Mouse (Mus musculus) gastrocnemius, adult 8-10 months (tissue): ENCODE data around the gene Myf5. TPM values are rescaled to one million over a fixed set of nuclear protein-coding genes. Genes with fewer than 3 reads are reported as not detected.

Source experiments
- DNase-seq, 2 experiments: peaks; one replicate each; pipeline ENCODE4 v3.0.0; 2022; ENCODE audit warnings: low spot score in 2 of 2
- total RNA-seq, 4 experiments: library from RNA; stranded (reverse); gene quantifications; 2 replicates each; pipeline ENCODE4 v1.2.4; 2022

Myf5 gene
- 1 to 10 TPM; 1.6 to 2.3 (median 1.8) TPM for total RNA-seq

DNA sequence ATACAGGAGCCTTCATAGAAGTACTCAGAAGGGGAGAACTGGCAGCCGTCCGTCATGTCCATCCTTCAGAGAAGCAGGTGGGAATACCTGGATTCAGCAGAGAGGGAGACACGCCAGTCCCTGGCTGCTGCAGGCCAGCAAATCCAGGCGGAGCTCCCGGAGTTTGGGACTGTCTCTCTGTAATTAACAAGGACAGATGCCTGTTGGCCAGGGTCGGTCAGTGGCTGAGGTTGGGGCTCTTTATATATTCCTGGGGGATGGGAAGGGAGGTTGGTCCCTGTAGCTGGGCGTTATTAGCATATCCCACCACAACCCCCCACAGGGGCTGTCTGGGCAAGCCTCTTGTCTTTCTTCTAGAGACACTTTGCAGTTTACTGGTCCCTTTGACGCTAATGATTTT is at the start of gene Myf5:
Gene Myf5, minus strand, starts transcription at position 265 of the 400 bp plus-strand sequence.
- DNase-seq = peak in 1 of 2 experiments; percentile 5

- DNase-seq = no peak
These were observed 42.8 kb upstream of the Myf5 start for GRCm38 (mm10) chr10:107528758-107529157.

GRCm38 (mm10) chr10:107519216-107519615 is 33.3 kb upstream of the Myf5 start:
- no peak for DNase-seq

DNA sequence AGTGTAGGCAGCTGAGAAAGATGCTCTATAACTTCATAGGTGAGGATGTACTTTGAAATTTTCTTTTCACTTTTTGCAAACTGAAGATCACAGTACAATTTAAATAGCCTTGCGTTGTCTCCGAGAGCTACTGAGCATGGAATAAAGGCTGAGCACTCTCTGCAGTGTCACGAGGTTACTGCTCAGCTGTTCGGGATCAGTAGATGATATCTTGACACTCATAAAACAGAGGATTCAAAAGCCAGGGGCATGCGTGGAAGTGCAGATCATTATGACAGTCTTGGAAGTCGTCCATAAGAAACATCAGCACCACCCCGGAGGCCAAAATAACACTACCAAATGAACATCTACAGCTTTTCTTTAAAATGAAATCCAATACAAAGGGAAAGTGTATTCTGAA is 30.7 kb upstream of the Myf5 start:
- DNase-seq = no peak

DNA sequence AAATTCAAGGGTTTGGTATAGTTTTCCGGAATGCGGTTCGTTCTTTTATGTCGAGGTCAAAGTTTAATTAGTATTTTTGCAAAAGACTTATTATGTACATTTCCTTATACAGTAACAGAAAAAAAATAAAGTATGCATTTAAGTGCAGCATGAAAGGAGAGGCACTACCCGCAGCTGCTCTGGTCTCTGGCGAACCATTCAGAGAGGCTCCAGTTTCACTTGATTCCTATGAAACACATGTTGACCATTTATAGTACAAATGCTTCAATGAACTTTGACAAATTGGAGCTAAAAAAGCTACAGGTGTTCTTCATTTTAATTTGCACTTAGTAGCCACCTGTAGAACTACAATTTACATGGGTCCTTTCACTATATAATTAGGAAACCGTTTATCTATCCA is 28.8 kb upstream of the Myf5 start:
- DNase-seq = no peak

- peak in 1 of 2 experiments; percentile 20 for DNase-seq
These were observed 20.5 kb upstream of the Myf5 start for GRCm38 (mm10) chr10:107506397-107506796.

DNA sequence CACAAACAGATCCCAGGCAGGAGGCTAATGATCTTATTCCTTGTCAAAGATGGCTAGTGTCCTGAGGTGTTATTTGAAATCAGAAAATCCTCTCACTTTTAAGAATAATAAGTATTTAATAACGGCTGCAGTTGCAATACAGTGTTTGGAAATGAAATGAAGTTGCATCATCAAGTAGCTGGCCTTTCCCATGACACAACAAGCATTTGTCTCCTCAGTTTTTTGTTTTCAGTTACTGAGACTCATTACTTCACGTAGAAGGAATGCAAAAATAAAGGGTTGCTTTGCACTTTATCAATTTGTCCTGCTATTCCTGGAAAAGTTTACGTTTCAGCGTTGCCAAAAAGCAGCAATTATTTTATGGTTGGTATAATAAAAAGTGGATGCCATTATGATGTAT is 17.5 kb upstream of the Myf5 start:
- no peak for DNase-seq

- no peak for DNase-seq
These were observed 16.3 kb upstream of the Myf5 start for GRCm38 (mm10) chr10:107502193-107502592.

DNA sequence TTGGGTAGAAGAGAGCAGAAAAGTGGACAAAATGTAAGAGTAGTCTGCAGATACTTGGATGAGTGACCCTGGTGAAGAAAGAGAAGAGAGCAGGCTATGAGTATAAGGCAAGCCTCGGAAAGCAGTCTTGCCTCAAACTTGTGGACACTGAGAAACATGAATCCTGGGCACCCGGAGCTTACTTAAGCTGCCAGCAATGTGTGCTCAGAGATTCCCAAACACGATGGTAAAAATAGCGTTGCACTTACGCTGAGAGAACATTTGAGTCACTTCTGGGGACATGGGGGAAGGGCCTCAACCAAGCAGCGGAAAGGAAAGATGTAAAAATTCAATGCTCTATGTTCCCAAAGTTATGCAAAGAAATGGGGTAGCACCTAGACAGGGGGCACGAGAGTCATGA is 13.7 kb upstream of the Myf5 start:
- DNase-seq = peak; percentile 45 to 62

DNA sequence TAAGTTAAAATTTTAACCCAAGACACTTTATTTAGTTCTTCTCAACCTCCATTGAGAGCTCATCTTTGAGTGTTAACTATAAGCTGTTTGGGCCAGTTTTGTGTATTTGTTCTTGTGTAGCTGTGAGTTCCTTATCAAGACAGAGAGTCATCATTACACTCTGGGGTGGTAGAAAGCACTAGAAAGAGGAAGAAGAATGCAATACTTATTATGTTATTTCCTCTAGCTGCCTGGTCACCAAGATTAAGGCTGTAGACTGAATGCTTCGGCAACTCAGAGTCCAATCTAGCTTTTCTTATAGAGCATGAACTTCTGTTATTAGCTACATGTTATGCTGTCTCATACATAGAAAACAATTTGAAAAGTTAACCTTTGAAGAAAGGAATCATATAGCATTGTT is 10.5 kb upstream of the Myf5 start:
- no peak for DNase-seq

- DNase-seq = peak in 1 of 2 experiments; percentile 33
These were observed 8.6 kb upstream of the Myf5 start, which contains the start of gene Myf6 for GRCm38 (mm10) chr10:107494568-107494967. TSS of gene Myf6 (minus strand) at chr10:107494737.

- DNase-seq = peak in 1 of 2 experiments; percentile 18
These were observed 7.9 kb upstream of the Myf5 start for GRCm38 (mm10) chr10:107493580-107494474.

- DNase-seq = no peak
These were observed 7.1 kb upstream of the Myf5 start for GRCm38 (mm10) chr10:107492867-107493579.

DNA sequence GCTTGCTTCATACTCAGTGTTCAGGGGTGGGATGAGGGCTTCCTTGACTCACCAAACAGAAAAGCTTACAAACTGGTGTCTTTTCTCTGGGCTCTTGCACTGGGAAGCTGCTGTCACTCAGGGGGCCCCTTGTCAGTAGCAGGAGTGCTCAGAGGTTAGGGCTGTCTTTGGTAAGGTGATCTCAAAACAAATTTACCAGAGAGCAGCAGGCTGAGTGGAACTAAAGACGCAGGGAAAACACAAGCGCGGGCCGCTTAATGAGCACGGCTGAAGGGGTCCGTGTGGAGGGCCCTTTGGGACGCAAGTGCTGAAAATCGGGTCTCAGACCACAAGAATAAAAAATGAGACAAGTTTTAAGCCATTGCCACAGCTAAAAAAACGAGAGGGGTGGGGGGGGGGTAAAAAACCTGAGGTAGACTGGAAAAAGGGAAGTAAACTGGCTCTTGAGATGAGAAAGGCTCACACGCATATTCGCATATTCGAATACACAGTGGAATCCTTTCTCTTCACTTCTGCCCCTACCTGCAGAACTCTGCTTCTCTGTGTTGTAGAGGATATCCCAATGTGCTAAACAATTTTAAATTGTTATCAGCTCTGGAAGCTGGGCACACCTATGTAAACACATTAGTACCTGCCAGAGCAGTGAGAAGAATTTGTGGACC is 2.9 kb upstream of the Myf5 start:
- DNase-seq = no peak

GRCm38 (mm10) chr10:107486770-107487169 is 836 bp upstream of the Myf5 start:
- DNase-seq = no peak

GRCm38 (mm10) chr10:107484050-107484449 is 1.9 kb downstream of the Myf5 start:
- no peak for DNase-seq

- DNase-seq = no peak
These were observed 12.4 kb downstream of the Myf5 start for GRCm38 (mm10) chr10:107473497-107473896.

DNA sequence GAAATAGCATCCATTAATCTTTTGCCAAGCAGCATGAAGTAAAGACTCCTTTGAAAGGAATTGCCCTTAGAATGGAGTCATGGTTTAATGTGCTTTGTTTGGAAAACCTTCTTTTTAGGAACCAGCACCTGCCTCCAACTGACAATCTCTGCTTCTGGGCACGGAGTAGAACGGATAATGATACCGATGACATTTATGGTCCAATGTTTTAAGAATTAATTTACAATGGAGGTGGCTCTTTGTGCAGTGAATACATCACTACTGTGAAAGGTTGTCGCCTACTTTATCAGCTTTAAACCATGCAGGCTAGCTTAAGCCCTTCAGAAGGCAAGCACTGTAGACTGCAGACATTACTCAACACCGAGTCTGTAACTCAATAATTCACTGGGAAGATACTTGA is 14.2 kb downstream of the Myf5 start:
- no peak for DNase-seq

DNA sequence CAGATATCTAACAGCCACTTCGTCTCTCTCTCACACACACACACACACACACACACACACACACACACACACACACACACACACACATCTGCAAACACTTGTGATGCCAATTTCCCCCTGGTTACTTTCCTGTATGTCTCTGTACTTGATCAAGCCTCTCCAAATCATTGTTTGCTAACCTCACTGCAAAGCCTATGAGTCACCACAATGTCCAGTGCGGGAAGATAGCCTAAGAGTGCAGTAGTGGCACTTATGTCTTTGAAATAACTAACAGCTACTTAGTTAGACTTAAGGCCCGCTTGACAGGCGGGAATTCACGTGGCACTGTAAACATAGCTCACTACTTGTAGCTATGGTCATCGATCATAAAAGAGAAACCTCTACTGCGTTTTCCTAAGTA is 18.1 kb downstream of the Myf5 start:
- no peak for DNase-seq

GRCm38 (mm10) chr10:107449496-107450330 is 36.2 kb downstream of the Myf5 start:
- DNase-seq = no peak

DNA sequence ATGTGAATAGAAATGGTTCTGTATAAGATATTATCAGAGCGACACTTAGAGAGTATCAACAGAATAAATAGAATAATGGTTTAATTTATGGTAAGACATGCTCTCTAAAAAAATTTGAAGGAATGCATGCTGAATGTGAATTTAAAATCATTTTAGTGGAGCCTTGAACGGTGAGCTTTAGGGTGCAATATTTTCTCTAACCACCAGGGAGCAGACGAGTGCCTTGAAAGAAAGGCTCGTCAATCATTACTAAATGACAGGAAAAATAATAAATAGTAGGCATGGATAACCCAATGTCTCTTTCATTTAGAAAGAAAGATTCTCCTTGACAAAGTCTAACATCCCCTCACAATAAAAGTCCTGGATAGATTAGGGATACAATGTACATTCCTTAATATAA is 43.2 kb downstream of the Myf5 start:
- no peak for DNase-seq
